Mouse (Mus musculus) liver, embryonic 14.5 days (tissue): ENCODE results near the gene Zic4. TPM values are rescaled to one million over a fixed set of nuclear protein-coding genes. Genes with fewer than 3 reads are reported as not detected.

ENCODE experiments used
- ATAC-seq: fragments of 200-750 bp; cut with Nextera tagmentation; 2 replicates; pipeline ENCODE4 v1.8.0; 2017; ENCODE audit warnings: moderate number of reproducible peaks, mild to moderate bottlenecking, moderate library complexity; ENCODE audit not compliant: insufficient read depth
- DNase-seq, 3 experiments: peaks; one replicate each; pipeline ENCODE4 v3.0.0-alpha.2; 2012 to 2013; ENCODE audit warnings: low read depth in 3 of 3, low spot score in 3 of 3
- H3K27ac ChIP-seq: fragments of 300-500 bp; sonication (generic); 2 replicates; pipeline ENCODE4 v1.5.1; 2014; ENCODE audit warnings: moderate library complexity, mild to moderate bottlenecking, control low read depth, inconsistent platforms
- H3K27me3 ChIP-seq: fragments of 300-500 bp; sonication (generic); 2 replicates; pipeline ENCODE4 v1.6.1; 2014; ENCODE audit warnings: mild to moderate bottlenecking, low read length, moderate library complexity; ENCODE audit not compliant: control insufficient read depth, insufficient read depth
- H3K36me3 ChIP-seq: fragments of 300-500 bp; sonication (generic); replicated peaks from 2 replicates; pipeline ENCODE4 v1.6.1; 2014; ENCODE audit warnings: low read depth; ENCODE audit not compliant: control insufficient read depth, insufficient read depth
- H3K4me1 ChIP-seq, 2 experiments: fragments of 200-500 bp in 1 of 2; fragments of 300-500 bp in 1 of 2; sonication (generic) in 1 of 2; replicated peaks; 2 replicates each; pipeline ENCODE4 v1.6.1; 2012 to 2014; ENCODE audit warnings: antibody characterized with exemption in 1 of 2, inconsistent platforms in 1 of 2, low read length in 1 of 2; ENCODE audit not compliant: control insufficient read depth in 2 of 2, insufficient read depth in 2 of 2
- H3K4me2 ChIP-seq: fragments of 300-500 bp; sonication (generic); 2 replicates; pipeline ENCODE4 v1.6.1; 2014; ENCODE audit warnings: low read depth, mild to moderate bottlenecking, control low read depth, moderate library complexity
- H3K4me3 ChIP-seq, 2 experiments: fragments of 200-500 bp in 1 of 2; fragments of 300-500 bp in 1 of 2; sonication (generic) in 1 of 2; 2 replicates each; pipeline ENCODE4 v1.5.1; 2012 to 2014; ENCODE audit warnings: low read depth in 2 of 2, low read length in 2 of 2, mild to moderate bottlenecking in 2 of 2, control low read depth in 1 of 2, inconsistent platforms in 1 of 2, moderate library complexity in 1 of 2; ENCODE audit not compliant: insufficient read depth in 1 of 2
- H3K9ac ChIP-seq: fragments of 300-500 bp; sonication (generic); replicated peaks from 2 replicates; pipeline ENCODE4 v1.6.1; 2014; ENCODE audit warnings: mild to moderate bottlenecking, control low read depth, moderate library complexity
- H3K9me3 ChIP-seq: fragments of 300-500 bp; sonication (generic); 2 replicates; pipeline ENCODE4 v1.6.1; 2016; ENCODE audit warnings: low read length, mixed read lengths; ENCODE audit not compliant: control insufficient read depth
- CTCF ChIP-seq: IDR thresholded peaks from 2 replicates; pipeline ENCODE4 v1.5.1; 2016; ENCODE audit warnings: antibody characterized with exemption, low read depth, control low read depth
- EP300 ChIP-seq: IDR thresholded peaks from 2 replicates; pipeline ENCODE4 v1.6.1; 2016; ENCODE audit warnings: antibody characterized with exemption, low read depth
- WGBS: fragments of 180-500 bp; shearing (Covaris S2); extraction: QIAGEN DNeasy Blood & Tissue Kit; methylation state at CpG from one replicate; pipeline ENCODE4 v1.1.7; 2014; ENCODE audit not compliant: insufficient replicate concordance; 5-methylcytosine and 5-hydroxymethylcytosine counted together
- polyA plus RNA-seq, 2 experiments: library from polyadenylated mRNA; depleted of rRNA in 1 of 2; stranded (reverse) in 1 of 2; unstranded in 1 of 2; fragments of >200 nt; fragmentation: Nextera tagmentation in 1 of 2; extraction: Ambion mirVana in 1 of 2; gene quantifications; 2 replicates each; pipeline versions ENCODE4 v1.2.1 to v1.2.3; 2012 to 2014

Zic4 gene
- polyA plus RNA-seq, 2 experiments = 0.01 TPM; not detected in 1

GRCm38 (mm10) chr9:91364127-91364970 is 2.1 kb downstream of the Zic4 start:
- Histone ChIP-seq H3K27ac (no peak overlapping the region), H3K9me3 (no peaks in the 10 kb centered on the region), H3K9ac (no peak overlapping the region), H3K4me1 (no peaks in the 10 kb centered on the region), H3K4me2 (peak overlapping the region; percentile 22; the same call in 1 of the 2 replicates), H3K27me3 (peaks cover 89% of the 10 kb centered on the region), H3K4me3 (0 out of 4 replicates have a peak overlapping the region, but pooled peaks of 1 of the 2 experiments have one; percentile 10), H3K36me3 (no peaks in the 10 kb centered on the region)
- ATAC-seq (no peak), DNase-seq (no peak)
- TF ChIP-seq CTCF = no peak
- TF ChIP-seq EP300 = no peak
- under 1% methylated on average over 76 of the region's 77 CpGs for WGBS

DNA sequence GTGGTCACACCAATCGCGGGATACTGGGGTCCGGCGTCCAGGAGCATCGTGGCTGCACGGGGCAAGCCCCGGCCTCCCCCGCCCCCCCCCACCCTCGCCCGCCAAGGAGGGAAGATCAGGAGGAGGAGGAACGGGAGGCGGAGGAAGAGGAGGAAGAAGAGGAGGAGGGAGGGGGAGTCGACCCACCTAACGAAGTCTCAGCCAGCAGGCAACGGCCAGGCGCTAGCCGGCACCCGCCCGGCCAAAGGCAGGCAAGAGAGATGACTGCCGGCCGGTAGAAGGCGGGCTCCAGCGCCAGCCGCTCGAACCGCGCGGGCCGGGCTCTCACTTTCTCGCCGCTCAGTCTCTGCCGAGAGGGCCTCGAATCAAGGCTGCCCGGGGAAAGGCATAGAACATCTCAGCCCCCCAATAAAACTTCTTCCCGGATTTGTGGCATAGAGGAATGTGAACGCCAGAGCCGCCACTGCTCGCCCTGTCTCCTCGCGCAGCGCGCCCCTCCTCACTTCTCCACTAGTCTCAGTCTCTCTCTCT is 2.8 kb downstream of the Zic4 start:
- DNase-seq = no peak
- H3K4me3 ChIP-seq = 0 out of 4 replicates have a peak overlapping the region, but pooled peaks of 1 of the 2 experiments have one; percentile 10

DNA sequence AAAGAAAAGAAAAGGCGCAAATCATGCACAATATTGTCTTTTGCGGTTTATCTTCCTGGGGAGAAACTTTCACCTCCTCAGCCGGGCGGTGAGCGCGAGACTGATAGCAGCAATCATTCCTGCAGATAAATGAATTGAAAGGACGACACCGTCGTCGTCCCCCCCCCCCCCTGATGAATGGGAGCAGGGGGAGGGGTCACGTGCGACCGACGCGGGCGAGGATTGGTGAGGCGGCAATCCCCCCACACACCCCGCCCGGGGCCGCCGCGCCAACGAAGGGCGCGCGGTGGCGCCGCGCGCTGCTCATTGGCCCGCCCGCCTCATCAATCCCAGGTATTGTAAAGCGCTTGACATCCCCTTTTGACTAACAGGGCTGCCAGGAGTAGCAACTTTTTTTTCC is 3.5 kb downstream of the Zic4 start, which contains the start of gene Zic1:
Gene Zic1 (minus strand): TSS at position 147 of the 400 bp plus-strand sequence.
- Histone ChIP-seq H3K4me3 (0 out of 4 replicates have a peak within 1 kb of the TSS, but pooled peaks of 1 of the 2 experiments have one; percentile 10), H3K4me2 (peak within 1 kb of the TSS; percentile 22; the same call in 1 of the 2 replicates)
- DNase-seq = no peak

More for the DNA sequence above, 2.8 kb downstream of the Zic4 start:
- Histone ChIP-seq H3K9ac (no peak overlapping the region), H3K27me3 (peaks cover 92% of the 10 kb centered on the region), H3K4me1 (no peaks in the 10 kb centered on the region), H3K36me3 (no peaks in the 10 kb centered on the region), H3K4me2 (peak overlapping the region; percentile 22; the same call in 1 of the 2 replicates), H3K27ac (no peak overlapping the region), H3K9me3 (no peaks in the 10 kb centered on the region)
- no peak for ATAC-seq
- no peak for TF ChIP-seq EP300
- TF ChIP-seq CTCF = no peak
- under 1% methylated on average over 40 of the region's 42 CpGs for WGBS

DNA sequence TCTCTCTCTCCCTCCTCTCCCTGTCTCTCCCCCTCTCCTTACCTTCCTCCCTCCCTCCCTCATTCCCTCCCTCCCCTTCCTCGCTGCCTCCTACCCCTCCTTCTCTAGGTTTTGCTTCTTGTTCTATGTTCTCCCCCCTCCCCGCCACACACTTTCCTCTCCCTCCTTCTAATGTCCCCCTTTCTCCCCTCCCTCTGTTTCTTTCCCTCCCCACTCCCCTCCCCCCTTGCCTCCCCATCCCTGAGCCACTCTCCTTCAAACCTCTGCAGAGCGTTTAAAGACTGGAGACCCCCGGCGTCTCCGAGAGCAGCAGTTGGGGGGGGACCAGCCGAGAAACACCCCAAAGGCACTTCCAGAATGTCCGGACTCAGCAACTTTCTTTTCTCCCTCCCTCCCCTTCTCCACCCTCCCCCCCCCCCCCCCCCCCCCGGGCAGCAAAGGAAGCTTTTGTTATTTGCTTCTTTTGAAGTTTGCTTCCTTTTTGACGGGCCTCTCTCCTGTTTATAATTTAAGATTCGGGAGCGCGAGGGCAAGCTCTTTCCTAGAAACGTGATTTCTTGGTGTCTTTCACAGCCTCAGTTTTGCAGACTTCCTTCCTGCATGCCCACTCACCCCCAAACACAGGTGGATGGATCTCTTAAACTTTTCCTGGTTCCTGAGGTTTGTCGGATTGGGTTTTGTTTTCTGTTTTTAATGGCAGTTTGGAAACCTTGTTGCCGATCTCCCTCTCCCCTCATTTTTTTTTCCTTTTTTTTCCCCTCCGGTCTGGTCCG is 4.2 kb downstream of the Zic4 start:
- DNase-seq (no peak), ATAC-seq (no peak)
- Histone ChIP-seq H3K27me3 (peaks cover 93% of the 10 kb centered on the region), H3K27ac (no peak overlapping the region), H3K4me2 (no peak overlapping the region), H3K4me1 (no peaks in the 10 kb centered on the region), H3K9me3 (no peaks in the 10 kb centered on the region), H3K36me3 (no peaks in the 10 kb centered on the region), H3K9ac (no peak overlapping the region), H3K4me3 (no peak overlapping the region)
- TF ChIP-seq EP300 = no peak
- no peak for TF ChIP-seq CTCF
- WGBS = 3% methylated on average over 18 of the region's 18 CpGs

More for the DNA sequence above, 3.5 kb downstream of the Zic4 start, which contains the start of gene Zic1:
- no peaks in the 10 kb centered on the region for H3K9me3 ChIP-seq
- H3K27me3 ChIP-seq = peaks cover 94% of the 10 kb centered on the region
- no peaks in the 10 kb centered on the region for H3K36me3 ChIP-seq
- no peak within 1 kb of the TSS for H3K27ac ChIP-seq
- WGBS = 2% methylated on average over 28 of the region's 33 CpGs
- TF ChIP-seq EP300 (no peak), CTCF (no peak)
- no peaks in the 10 kb centered on the region for H3K4me1 ChIP-seq
- no peak within 1 kb of the TSS for H3K9ac ChIP-seq
- no peak for ATAC-seq
